Mouse (Mus musculus): ENCODE measurements around the gene Elovl6. TPM values are rescaled to one million over a fixed set of nuclear protein-coding genes. Genes with fewer than 3 reads are reported as not detected.

The Elovl6 gene
- polyA plus RNA-seq, 1 experiment from 2014 or later, result 21.8 TPM

- 85% methylated on average over 8 of the region's 8 CpGs for WGBS
- Histone ChIP-seq H3K4me2 (no peak overlapping the region), H3K9ac (no peak overlapping the region), H3K9me3 (ENCODE audit: low read depth, low read length) (no peaks in the 10 kb centered on the region; the same call in 1 of the 2 replicates), H3K27me3 (ENCODE audit: insufficient read depth, low read length) (no peaks in the 10 kb centered on the region), H3K4me1 (ENCODE audit: insufficient read depth) (no peaks in the 10 kb centered on the region), H3K27ac (ENCODE audit: low read depth) (no peak overlapping the region), H3K4me3 (ENCODE audit: low read depth, low read length) (no peak overlapping the region), H3K36me3 (ENCODE audit: insufficient read depth) (peaks cover 3% of the 10 kb centered on the region; the same call in 1 of the 2 replicates)
- DNase-seq (no peak), ATAC-seq (ENCODE audit: insufficient read depth) (no peak)
- no peak for TF ChIP-seq CTCF (IDR thresholded peaks at IDR 0.05; ENCODE audit: low read depth)
Measured at GRCm38 (mm10) chr3:129548760-129549159, 16.6 kb downstream of the Elovl6 start.

- WGBS, result 47% methylated on average over 5 of the region's 5 CpGs
- H3K4me2 ChIP-seq, result no peak overlapping the region
- H3K27me3 ChIP-seq (ENCODE audit: insufficient read depth, low read length), result no peaks in the 10 kb centered on the region
- TF ChIP-seq CTCF (IDR thresholded peaks at IDR 0.05; ENCODE audit: low read depth), result no peak
- no peaks in the 10 kb centered on the region for H3K9me3 ChIP-seq (ENCODE audit: low read depth, low read length)
- no peak overlapping the region for H3K9ac ChIP-seq
- 0 out of 2 replicates have a peak, but pooled peaks cover 3% of the 10 kb centered on the region for H3K36me3 ChIP-seq (ENCODE audit: insufficient read depth)
- H3K4me3 ChIP-seq (ENCODE audit: low read depth, low read length), result no peak overlapping the region
- ATAC-seq (ENCODE audit: insufficient read depth) (no peak), DNase-seq (no peak)
- H3K4me1 ChIP-seq (ENCODE audit: insufficient read depth), result no peaks in the 10 kb centered on the region
- no peak overlapping the region for H3K27ac ChIP-seq (ENCODE audit: low read depth)
Measured at GRCm38 (mm10) chr3:129549546-129549945, 17.4 kb downstream of the Elovl6 start.

- TF ChIP-seq CTCF (IDR thresholded peaks at IDR 0.05; ENCODE audit: low read depth), result no peak
- Histone ChIP-seq H3K9me3 (ENCODE audit: low read depth, low read length) (no peaks in the 10 kb centered on the region), H3K4me2 (no peak overlapping the region), H3K4me3 (ENCODE audit: low read depth, low read length) (no peak overlapping the region), H3K9ac (no peak overlapping the region), H3K27me3 (ENCODE audit: insufficient read depth, low read length) (no peaks in the 10 kb centered on the region), H3K4me1 (ENCODE audit: insufficient read depth) (no peaks in the 10 kb centered on the region), H3K27ac (ENCODE audit: low read depth) (no peak overlapping the region), H3K36me3 (ENCODE audit: insufficient read depth) (no peaks in the 10 kb centered on the region)
- ATAC-seq (ENCODE audit: insufficient read depth) (no peak), DNase-seq (no peak)
- WGBS, result 48% methylated on average over 9 of the region's 9 CpGs
Measured at GRCm38 (mm10) chr3:129551581-129552290, 19.6 kb downstream of the Elovl6 start.

- no peak for ATAC-seq (ENCODE audit: insufficient read depth)
- H3K4me1 ChIP-seq (ENCODE audit: insufficient read depth), result no peaks in the 10 kb centered on the region
Measured at GRCm38 (mm10) chr3:129552370-129552769, 20.2 kb downstream of the Elovl6 start.

GRCm38 (mm10) chr3:129553173-129553572, 21.0 kb downstream of the Elovl6 start:
- TF ChIP-seq CTCF (IDR thresholded peaks at IDR 0.05; ENCODE audit: low read depth), result no peak
- Histone ChIP-seq H3K4me1 (ENCODE audit: insufficient read depth) (no peaks in the 10 kb centered on the region), H3K27ac (ENCODE audit: low read depth) (no peak overlapping the region), H3K4me3 (ENCODE audit: low read depth, low read length) (no peak overlapping the region), H3K4me2 (no peak overlapping the region), H3K9me3 (ENCODE audit: low read depth, low read length) (no peaks in the 10 kb centered on the region), H3K9ac (no peak overlapping the region), H3K27me3 (ENCODE audit: insufficient read depth, low read length) (no peaks in the 10 kb centered on the region), H3K36me3 (ENCODE audit: insufficient read depth) (no peaks in the 10 kb centered on the region)
- ATAC-seq (ENCODE audit: insufficient read depth) (no peak), DNase-seq (no peak)
- whole genome bisulfite sequencing, result 84% methylated on average over 9 of the region's 9 CpGs

More at GRCm38 (mm10) chr3:129552370-129552769, 20.2 kb downstream of the Elovl6 start:
- Histone ChIP-seq H3K27me3 (ENCODE audit: insufficient read depth, low read length) (no peaks in the 10 kb centered on the region), H3K4me3 (ENCODE audit: low read depth, low read length) (no peak overlapping the region), H3K9me3 (ENCODE audit: low read depth, low read length) (no peaks in the 10 kb centered on the region), H3K36me3 (ENCODE audit: insufficient read depth) (no peaks in the 10 kb centered on the region), H3K27ac (ENCODE audit: low read depth) (no peak overlapping the region), H3K4me2 (no peak overlapping the region), H3K9ac (no peak overlapping the region)
- TF ChIP-seq CTCF (IDR thresholded peaks at IDR 0.05; ENCODE audit: low read depth), result no peak
- WGBS, result 70% methylated on average over 6 of the region's 6 CpGs
- DNase-seq, result no peak

GRCm38 (mm10) chr3:129553661-129554060, 21.5 kb downstream of the Elovl6 start:
- no peaks in the 10 kb centered on the region for H3K27me3 ChIP-seq (ENCODE audit: insufficient read depth, low read length)
- 82% methylated on average over 10 of the region's 10 CpGs for WGBS
- H3K4me3 ChIP-seq (ENCODE audit: low read depth, low read length), result no peak overlapping the region
- TF ChIP-seq CTCF (IDR thresholded peaks at IDR 0.05; ENCODE audit: low read depth), result no peak
- H3K9ac ChIP-seq, result no peak overlapping the region
- ATAC-seq (ENCODE audit: insufficient read depth), result no peak
- no peak overlapping the region for H3K27ac ChIP-seq (ENCODE audit: low read depth)
- H3K9me3 ChIP-seq (ENCODE audit: low read depth, low read length), result no peaks in the 10 kb centered on the region
- DNase-seq, result no peak
- no peaks in the 10 kb centered on the region for H3K36me3 ChIP-seq (ENCODE audit: insufficient read depth)
- H3K4me2 ChIP-seq, result no peak overlapping the region
- no peaks in the 10 kb centered on the region for H3K4me1 ChIP-seq (ENCODE audit: insufficient read depth)

- H3K27ac ChIP-seq (ENCODE audit: low read depth), result no peak overlapping the region
- ATAC-seq (ENCODE audit: insufficient read depth), result peak; percentile 41; the same call in 1 of the 2 replicates
Measured at GRCm38 (mm10) chr3:129554436-129554835, 22.3 kb downstream of the Elovl6 start.

More at GRCm38 (mm10) chr3:129554436-129554835, 22.3 kb downstream of the Elovl6 start:
- Histone ChIP-seq H3K9me3 (ENCODE audit: low read depth, low read length) (no peaks in the 10 kb centered on the region), H3K4me2 (no peak overlapping the region), H3K36me3 (ENCODE audit: insufficient read depth) (no peaks in the 10 kb centered on the region), H3K27me3 (ENCODE audit: insufficient read depth, low read length) (no peaks in the 10 kb centered on the region), H3K4me3 (ENCODE audit: low read depth, low read length) (no peak overlapping the region), H3K9ac (no peak overlapping the region), H3K4me1 (ENCODE audit: insufficient read depth) (no peaks in the 10 kb centered on the region)
- 71% methylated on average over 4 of the region's 4 CpGs for WGBS
- TF ChIP-seq CTCF (IDR thresholded peaks at IDR 0.05; ENCODE audit: low read depth), result no peak
- no peak for DNase-seq

All from lung, embryonic 14.5 days (tissue).